Mouse (Mus musculus) kidney, postnatal 36 days (tissue): Measurements from ENCODE around the gene Ly6g5b.

Experiments used
- DNase-seq, 2 experiments: peaks; one replicate each; pipeline ENCODE4 v3.0.0; 2021 to 2022; ENCODE audit warnings: mixed read lengths in 2 of 2

Gene Ly6g5b

DNA sequence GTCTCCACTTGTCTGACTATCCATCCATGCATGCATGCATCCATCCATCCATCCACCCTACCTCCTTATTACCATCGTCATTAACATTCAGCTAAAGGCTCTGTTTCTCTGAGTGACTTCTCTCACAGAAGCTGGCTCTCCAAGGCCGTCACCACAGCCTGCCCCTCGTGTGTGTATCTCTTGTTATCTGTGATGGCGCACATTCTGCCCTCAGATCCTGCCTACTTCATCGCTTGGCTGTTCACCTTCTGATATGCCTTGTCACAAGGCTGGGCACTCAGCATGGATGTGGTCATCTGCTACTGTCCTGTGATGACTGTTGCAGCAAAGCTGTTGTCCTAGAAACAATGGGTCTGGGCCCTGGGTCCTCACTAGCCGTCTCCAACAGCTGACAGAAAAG is 10.5 kb downstream of the Ly6g5b start:
- no peak for DNase-seq

DNA sequence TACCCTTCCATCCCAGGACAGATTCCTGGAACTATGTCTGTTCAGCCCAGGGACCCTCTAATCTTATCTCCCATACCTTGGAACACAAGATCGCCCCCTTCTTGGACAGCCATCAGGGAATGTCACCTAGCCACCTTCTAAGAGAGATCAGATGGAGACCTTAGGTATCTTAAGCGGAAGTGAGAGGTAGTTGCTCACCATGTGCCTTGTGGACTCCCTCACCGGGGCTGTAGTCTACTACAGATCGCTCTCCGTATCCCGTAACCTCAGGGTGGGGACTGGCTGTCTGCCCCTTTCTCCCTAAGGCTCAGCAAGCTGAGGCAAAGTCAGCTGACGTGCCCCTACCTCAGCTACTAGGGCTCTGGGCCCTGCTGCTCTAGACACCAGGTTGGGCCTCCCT is 11.1 kb downstream of the Ly6g5b start:
- DNase-seq = no peak

DNA sequence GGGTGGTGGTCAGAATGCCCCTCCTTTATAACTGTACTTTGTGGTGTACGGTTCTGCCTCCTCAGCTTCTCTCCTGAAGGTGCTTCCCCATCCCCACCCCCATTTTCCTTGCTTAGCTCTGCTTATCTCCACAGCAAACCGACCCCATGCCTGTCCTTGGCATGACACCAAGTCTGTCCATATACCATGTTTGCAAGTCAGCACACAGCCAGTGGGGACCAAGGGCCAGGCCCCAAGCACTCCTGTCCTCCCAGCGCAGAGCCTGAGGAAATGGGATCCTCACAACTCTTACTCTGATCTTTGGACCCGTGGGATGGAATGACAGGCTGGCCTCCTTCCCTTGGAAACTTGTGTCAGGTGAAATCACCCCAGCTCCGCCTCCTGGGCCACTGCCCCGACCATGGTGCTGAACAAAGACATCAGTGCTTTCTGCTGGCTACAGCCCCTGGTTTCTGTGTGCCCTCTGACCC is 12.0 kb downstream of the Ly6g5b start:
- peak; percentile 84 to 89 for DNase-seq

DNA sequence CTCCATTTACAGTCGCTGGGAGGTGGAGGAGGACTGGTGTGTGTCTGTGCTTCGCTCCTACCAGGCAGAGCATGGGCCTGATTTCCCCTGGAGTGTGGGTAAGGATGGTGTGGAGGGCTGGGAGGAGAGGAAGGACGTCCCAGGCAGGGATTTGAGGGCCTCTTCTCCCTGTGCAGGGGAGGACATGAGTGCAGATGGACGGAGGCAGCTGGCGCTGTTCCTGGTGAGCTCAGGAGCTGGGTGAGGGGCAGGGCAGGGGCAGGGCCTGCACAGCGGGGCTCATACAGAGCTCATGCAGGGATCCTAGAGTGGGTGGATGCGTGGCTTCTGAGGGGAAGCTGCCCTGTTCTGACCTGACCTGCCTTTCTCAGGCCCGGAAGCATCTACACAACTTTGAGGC is 12.9 kb downstream of the Ly6g5b start:
- DNase-seq = no peak

DNA sequence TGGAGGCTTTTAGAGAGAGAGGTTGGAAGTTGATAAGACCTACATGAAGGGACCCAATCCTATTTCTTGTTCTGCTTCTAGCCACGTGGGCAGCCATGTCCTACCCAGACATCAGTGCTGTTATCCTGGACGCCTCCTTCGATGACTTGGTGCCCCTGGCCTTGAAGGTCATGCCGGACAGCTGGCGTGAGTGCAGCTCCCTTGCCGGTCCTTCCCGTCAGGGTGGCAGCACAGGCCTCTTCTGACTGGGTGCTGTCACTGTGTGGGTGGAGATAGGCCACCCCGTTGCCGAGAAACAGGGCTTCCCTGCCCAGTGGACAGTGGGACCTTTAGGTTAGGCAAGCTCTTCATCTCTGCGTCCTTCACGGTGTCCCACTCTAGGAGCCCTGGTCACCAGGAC is 14.1 kb downstream of the Ly6g5b start:
- DNase-seq = no peak

DNA sequence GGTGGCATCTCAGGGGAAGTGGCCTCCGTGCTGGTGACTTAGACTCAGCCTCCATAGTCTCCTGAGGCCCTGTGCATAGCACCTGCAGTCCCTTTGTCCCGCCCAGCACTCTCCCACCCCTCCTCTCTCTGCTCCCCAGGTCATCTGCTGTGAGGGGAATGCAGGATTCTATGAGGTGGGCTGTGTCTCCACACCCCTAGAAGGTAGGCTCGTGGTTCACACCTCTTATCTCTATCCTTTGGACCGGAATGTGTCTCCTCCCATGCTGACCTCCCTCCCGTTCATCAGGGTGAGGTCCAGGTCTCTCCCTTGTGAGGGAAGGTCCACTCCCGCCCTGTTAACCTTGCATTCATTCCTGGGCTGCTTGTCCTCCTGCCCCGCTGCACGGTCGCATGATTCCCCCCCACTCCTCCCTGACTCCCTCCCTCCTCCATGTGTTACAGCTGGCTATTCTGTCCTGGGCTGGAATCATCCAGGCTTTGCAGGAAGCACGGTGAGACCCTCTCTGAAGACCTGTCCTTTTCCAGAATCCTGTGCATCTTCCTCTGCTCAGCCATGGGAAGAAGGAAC is 14.9 kb downstream of the Ly6g5b start:
- DNase-seq = peak; percentile 34 to 56

DNA sequence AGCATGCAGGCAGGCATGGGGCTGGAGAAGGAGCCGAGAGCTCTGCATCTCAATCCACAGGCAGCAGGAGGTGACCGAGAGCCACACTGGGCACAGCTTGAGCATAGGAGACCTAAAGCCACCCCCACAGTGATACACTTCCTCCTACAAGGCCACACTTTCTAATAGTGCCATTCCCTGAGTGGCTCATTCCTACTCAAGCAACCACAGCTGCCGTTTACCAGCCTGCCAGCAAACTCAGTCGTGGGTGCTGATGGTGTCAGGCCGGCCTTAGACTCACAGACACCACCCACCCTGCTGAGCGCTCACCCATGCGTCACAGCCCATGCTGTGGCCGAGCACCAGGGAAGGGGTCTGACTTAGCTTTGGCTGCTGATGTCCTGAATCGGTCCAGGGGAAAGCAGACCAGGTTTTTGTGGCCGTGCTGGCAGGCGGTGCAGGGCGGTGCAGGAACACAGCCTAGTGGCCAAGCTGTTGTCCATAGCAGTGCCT is 18.0 kb downstream of the Ly6g5b start:
- DNase-seq = peak; percentile 18 to 68

DNA sequence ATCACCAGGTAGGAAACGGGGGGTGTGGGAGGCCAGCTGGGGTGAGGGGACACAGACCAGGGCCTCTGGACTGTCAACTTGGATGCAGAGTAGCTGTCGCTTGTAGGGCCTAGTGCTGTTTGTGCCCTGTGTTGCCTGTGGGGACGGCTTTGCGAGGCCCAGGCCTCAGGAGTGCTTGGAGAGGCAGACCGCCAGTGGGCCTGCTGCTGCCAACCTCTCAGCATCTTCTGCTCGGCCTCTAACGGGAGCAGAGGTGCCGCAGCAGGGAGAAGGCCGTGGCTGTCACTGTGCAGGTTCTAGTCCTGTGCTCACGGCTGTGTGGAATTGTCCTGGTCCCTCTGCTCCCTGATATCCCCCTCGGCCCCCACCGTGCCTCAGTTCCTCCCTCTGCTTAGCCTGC is 18.6 kb downstream of the Ly6g5b start:
- DNase-seq = no peak

DNA sequence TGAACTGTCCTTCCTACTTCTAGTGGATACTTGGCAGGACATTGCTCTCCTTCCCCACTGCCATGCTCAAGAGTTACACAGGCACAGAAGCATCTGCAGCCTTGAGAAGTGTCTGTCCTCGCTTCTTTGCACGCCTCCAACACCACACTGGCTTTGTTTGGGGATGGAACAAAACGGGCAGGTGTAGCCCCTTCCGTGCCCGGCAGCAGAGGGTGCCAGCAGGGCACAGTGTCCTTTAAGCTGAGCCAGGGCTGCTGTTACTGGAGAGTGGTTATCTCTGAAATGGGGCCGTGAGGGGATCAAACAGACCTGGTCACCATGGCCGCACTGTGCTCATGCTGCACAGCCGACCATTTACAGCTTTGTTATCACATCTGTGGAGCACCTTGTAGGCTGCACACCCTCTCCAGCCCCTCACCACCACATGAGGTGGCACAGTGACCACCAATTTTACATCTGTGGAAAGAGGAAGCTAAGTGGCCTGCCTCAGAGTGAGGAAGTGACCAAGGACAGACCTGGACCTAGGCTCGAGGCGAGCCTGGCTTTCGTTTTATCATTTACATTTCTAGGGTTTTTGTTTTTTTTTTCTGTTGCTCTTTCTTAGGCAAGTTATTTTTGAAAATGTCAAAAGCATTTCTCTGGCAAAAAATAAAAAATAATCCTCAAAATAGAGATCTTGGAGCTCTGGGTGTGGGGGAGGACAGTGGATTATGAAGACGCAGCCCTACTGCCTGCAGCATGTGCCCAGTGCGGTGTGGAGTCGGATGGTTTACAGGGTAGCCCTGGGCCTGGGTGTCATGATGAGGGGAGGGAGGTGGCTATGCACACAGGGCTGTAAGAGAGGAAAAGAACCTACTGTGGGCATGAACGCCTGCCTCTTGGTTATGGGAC is 20.5 kb downstream of the Ly6g5b start:
- DNase-seq = no peak

DNA sequence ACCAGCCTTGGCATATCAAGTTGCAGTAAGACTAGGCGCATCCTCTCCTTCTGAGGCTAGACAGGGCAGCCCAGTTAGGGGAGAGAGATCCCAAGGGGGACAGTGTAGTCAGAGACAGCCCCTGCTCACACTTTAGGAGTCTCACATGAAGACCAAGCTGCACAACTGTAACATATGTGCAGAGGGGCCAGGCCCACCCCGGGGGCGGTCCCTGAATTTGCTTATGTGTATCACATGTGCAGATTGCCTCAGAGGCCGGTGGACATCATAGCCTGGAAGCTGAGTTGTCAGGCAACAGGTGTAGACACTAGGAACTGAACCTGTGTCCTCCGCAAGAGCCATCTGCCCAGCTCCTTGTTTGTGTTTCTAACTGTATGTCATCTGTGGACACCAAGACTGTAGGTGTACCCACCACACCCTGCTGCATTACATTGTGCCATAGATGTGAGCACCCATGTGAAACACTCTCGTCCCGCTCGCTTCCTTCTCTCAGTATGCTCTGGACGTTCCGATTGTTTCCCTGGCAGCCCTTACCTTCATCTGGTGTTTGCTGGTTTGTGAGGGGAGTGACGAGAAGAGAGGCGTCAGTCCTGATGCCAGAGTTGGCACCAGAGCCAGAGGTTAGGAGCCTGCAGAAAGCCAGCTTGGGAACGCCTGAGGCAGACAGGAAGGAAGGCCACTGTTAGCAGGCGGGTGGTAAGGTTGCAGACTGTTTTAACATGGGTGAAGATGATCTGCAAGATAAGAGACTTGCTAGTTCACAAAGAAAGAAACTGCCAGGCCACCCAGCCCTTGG is 22.6 kb downstream of the Ly6g5b start:
- no peak for DNase-seq

DNA sequence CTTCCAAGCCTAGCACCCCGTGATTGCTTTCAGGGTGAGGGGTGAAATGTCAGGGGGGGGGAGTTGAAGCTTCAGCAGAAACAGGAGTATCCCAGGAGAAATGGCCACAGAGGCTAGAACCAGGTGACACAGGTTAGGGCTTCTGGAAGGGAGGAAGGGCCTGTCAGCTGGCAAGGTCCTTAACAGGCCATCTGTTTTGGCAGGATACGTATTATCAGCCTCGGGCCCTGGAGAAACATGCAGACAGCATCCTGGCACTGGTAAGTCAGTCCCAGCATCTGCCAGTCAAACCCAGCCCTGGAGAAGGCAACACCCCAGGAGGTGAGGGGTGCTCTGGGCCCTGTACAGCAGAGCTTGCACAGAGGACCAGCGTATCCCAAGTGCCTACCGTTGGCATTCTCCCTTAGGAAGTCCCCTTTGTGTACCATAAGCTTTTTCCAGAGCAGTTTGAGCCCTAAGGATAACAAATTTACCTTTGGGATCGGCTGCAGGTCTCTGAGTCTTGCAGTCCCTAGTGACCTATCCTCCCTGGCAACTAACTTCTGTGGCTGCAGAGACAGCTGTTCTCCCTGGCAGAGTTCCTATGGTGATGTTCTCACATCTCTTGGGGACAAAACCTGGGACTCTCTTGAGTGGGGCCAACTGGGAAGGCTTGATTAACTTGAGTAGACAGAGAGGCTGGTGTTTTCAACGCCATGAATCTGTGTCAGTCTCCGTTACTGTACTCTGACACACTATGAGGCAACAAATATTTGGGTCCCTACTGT is 24.9 kb downstream of the Ly6g5b start:
- no peak for DNase-seq

DNA sequence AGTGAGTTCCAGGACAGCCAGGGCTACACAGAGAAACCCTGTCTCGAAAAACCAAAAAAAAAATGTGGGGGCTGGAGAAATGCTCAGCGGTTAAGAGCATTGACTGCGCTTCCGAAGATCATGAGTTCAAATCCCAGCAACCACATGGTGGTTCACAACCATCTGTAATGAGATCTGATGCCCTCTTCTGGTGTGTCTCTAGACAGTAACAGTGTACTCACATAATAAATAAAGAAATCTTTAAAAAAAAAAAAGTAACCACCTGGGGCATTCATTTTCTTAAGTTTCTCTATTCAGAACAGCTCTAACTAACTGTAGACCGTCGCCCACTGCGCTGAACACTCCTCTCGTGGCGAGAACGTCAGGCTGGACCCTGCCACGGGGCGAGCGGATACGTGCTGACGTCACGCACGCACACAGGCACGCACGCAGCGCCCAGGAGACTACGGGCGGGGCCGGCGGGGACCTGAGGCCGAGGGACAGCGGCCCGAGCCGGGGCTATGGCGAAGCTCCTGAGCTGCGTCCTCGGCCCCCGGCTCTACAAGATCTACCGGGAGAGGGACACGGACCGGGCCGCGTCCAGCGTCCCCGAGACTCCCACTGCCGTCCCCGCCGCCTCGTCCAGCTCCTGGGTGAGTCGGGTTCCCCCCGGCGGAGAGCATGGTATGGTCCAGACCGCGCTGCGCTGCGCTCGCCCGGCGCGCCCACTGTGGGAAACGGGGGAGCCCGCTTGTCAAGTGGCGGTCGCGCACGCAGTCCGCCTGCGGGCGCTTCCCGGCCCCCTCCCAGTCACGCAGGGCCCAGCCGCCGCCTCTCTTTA is 26.2 kb downstream of the Ly6g5b start, which contains the start of gene Abhd16a:
TSS of gene Abhd16a (plus strand) at position 439 of the 820 bp plus-strand sequence.
- DNase-seq = peak; percentile 96 to 97

DNA sequence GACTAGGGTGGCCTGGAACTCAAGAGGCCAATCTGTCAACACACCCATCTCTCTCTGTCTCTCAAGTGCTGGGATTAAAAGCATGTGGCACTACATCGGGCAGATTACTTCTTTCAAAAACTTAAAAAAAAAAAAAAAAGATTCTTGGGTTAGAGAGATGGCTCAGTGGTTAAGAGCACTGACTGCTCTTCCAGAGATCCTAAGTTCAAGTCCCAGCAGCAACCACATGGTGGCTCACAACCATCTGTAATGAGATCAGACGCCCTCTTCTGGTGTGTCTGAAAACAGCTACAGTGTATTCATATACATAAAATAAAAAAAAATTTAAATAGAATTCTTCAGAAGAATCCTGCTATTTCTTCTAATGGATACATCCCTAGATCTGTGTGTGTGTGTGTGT is 27.1 kb downstream of the Ly6g5b start:
- no peak for DNase-seq

DNA sequence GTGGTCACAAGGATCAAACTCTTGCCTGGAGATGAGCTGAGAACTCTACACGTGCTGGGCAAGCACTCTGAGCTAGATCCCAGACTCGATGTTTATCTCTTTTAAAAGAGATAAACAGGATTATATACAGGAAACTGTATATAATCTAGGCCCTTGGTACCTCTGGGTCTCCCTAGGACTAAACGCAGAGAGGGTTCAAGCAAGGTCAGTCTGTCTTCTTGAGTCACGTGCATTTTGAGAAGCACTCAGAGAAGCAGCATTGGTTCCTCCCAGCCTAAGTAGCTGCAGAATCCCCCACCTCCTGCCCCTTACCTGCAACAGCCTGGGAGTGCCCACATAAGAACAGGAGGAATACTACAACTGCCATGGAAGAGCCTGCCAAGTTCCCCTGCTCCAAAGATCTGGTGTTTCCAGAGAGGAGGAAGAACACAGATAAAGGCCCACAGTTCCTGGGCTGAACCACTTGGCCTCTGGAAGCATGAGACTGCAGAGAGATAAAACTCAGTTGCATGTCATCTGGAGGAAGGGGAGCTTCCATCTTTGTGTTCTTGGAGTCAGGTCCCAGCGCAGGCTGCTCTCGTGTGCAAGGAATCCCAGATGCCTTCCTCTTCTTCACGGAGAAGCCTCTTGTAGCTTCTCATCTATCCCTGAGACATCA is 29.9 kb downstream of the Ly6g5b start, which contains the start of gene Ly6g6f:
TSS of gene Ly6g6f (minus strand) at position 403 of the 658 bp plus-strand sequence.
- DNase-seq = no peak

DNA sequence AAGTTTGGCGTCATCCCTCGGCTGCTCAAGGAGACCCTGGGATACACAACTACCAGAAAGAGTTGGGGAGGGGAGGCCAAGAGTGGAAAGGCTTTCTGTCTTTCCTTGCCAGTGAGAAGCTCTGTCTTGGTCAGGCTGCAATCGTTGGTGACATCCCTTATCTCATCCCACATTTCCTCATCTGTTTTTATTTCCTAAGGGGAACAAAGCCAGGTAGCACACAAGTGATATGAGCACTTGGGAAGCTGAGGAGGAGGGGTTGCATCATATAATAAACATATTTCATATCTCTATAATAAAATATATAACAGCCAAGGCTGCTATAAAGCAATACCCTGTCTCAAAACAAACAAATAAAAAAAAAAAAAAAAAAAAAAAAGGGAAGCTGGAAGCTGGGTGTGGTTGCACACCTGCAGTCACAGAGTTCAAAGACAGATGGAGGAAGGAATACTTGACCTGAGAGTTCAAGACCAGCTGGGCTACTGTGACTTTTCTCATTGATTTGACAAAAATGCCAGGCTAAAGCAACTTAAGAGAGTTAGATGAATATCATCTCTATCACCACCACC is 31.2 kb downstream of the Ly6g5b start:
- no peak for DNase-seq

DNA sequence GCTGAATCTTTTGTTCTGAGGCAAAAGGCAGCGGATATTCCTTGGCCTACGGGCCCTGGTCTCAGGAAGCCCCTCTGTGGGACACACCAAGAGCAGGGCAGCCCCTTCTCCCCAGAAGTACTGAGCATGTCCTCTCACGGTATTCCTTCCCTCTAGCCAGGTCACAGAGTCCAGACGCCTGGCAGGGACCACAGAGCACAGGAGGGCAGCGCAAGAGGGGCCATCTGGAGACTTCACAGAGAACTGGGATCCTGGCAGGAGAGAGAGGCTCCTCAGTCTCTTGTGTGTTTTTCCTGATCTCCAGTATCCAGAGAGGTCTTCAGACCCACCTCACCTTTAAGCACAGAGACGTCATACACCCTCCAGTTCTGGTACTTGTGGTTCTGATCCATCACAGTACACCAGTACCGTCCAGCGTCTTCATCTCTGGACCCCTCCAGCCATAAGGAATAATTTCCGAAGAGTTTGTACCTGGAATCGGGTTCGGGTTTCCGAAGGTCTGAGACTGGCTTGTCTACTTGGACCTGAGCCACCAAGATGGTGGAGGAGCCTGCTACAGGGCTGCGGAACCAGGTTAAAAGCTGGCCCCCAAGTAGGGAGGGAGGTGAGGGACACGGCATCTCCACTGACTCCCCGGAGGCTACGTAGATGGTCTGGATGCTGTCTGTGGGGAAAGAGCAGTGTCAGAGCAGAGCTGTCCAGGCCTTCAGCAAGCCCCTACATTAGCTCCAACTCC is 32.2 kb downstream of the Ly6g5b start:
- DNase-seq = no peak

DNA sequence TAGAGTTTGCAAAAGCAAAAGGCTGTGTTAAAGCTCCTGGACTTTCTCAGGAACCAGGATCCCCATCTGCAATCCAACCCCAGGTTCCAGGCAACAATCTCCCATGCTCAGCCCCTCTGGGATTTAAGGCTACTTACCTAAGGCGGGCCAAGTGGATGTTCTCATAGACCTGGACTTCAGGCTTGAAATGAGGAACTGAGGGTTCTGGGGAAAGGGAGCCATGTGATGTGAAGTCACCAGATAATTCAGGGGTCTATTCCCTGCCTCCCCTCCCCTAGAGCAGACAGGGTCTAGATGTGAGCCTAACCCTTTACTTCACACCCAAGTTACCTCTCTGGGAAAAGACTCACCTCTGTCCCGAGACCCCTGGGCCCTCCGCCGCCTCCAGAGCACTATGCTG is 34.5 kb downstream of the Ly6g5b start:
- DNase-seq = no peak

DNA sequence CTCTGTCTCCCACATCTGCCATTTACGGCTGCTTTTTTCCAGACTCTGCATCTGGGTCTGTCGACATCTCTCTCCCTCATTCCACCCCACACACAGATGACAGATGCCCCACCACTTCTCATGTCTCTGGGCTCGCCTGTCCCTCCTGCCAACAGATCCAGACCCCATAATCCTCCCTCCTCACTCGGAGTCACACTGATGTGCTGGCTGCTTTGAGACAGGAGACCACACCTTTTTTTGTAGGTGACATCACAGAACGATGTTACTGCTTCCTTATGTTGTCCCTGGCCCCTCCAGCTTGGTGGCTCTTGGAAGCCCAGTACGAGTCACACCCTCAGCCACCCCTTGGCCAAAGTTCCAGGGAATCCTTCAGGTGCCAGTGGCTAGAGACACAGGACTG is 35.0 kb downstream of the Ly6g5b start:
- no peak for DNase-seq

DNA sequence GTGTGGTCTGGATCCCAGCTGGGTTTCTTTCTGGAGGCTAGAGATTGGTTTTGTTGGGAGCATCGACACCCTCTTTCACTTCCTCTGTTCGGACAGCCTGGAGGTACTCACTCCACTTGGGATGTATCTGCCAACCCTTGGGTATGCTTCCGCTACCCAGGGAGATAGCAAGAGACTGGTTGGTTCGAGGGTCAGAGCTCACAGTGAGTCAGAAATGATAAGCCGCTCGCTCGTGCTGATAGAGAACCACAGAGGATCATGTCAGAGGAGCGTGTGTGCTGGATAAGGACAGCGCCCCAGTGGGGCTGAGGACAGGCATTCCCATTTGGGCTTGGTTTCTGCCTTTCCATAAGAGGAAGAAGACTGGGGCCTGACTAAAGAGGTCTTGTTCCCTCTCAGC is 35.5 kb downstream of the Ly6g5b start:
- DNase-seq = no peak

DNA sequence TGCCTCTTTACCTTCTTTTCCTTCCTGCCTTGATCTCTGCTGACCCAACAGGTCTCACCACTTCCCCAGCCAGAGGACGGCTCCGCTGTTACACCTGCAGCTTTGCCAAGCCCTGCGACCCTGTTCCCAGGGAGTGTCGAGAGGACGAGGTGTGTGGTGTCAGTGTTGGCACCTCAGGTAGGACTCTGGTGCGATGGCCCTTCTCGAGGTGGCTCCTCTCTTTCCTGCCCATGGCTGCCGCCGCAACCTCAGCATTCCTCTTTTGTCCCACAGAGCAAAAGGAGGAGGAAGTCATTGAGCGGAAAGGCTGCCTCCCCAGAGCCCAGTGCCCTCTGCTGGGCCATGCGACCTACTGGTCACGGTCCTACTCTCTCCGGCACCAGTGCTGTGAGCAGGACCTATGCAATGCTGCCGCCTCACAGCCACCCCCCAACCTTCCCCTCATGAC is 37.4 kb downstream of the Ly6g5b start, which contains the start of gene Ly6g6d:
TSS of gene Ly6g6d (minus strand) at position 280 of the 448 bp plus-strand sequence.
- DNase-seq = peak; percentile 77 to 81
